Mouse (Mus musculus) splenic B cell, adult 2 months (primary cell): ENCODE data around the gene Gm45785.
"Not testable (repeated sequence)": the region's sequence is repeated elsewhere in the genome, so short reads cannot be mapped to it uniquely, and the experiment has no call there.

Experiments used
- DNase-seq: peaks from one replicate; pipeline ENCODE4 v3.0.0-alpha.2; 2011; ENCODE audit warnings: low read depth, low spot score
- H3K27me3 ChIP-seq: 2 replicates; pipeline ENCODE4 v1.6.1; 2012; ENCODE audit warnings: mild to moderate bottlenecking, low read length, moderate library complexity, mixed read lengths; ENCODE audit not compliant: control insufficient read depth, poor library complexity, insufficient read depth, severe bottlenecking
- H3K36me3 ChIP-seq: 2 replicates; pipeline ENCODE4 v1.6.1; 2012; ENCODE audit warnings: mild to moderate bottlenecking, low read length, moderate library complexity, mixed read lengths; ENCODE audit not compliant: control insufficient read depth, poor library complexity, insufficient read depth, severe bottlenecking

Gm45785 gene

GRCm38 (mm10) chr7:140855860-140856784 lies at the start of gene Gm45785:
TSS of gene Gm45785 (minus strand) at chr7:140856331.
- DNase-seq = peak; percentile 80
- Histone ChIP-seq H3K27me3 (no peaks in the 10 kb centered on the region), H3K36me3 (peaks cover 7% of the 10 kb centered on the region)

- no peaks in the 10 kb centered on the region for H3K27me3 ChIP-seq
- no peaks in the 10 kb centered on the region for H3K36me3 ChIP-seq
- no peak for DNase-seq
Observed at GRCm38 (mm10) chr7:140905642-140906081, 49.5 kb upstream of the Gm45785 start.

DNA sequence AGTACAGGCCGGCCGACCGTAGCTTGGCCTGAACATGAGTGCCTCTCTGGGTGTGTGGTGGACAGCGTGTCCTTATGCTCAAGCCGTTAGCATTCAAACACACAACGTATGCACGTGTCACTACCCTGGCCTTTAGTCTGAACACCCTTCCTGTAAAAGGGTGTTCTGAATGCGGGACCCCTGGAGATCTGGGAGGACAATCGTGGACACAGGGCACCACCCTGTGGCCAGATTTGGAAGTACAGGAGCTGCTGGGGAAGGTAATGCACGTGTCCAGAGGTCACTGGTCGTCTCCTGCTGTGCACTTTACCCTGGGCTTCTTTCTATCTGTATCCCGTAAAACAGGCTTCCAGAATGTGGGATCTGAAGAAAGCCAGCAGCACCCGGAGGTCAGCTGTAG lies 47.1 kb upstream of the Gm45785 start:
- no peaks in the 10 kb centered on the region for H3K27me3 ChIP-seq
- peak; percentile 82 for DNase-seq
- H3K36me3 ChIP-seq = peaks cover 2% of the 10 kb centered on the region; the same call in 1 of the 2 replicates

- peaks cover 2% of the 10 kb centered on the region; the same call in 1 of the 2 replicates for H3K36me3 ChIP-seq
- no peaks in the 10 kb centered on the region for H3K27me3 ChIP-seq
- DNase-seq = no peak
Observed at GRCm38 (mm10) chr7:140902036-140902875, 46.1 kb upstream of the Gm45785 start.

DNA sequence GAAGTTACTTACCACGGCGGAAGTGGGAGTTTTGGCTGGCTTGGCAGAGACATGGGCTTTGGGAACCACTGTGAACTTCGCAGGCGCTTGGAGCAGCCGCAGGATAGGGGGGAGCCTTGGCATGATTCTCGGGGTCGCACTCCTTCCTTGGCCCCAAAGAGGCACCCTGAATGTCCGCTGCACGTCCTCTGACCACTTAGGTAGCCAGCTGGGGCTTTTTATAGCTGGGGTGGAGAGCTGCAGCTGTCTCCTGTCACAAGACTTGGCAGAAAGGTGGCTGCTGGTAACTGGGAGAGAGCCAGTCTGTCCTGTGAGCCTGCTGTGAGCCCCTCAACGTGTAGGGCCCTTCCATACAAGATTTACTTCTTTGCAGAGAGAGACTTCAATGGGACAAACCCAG lies 44.1 kb upstream of the Gm45785 start, which contains the start of gene Cox8b:
Cox8b (minus strand) TSS at position 227 of the 400 bp plus-strand sequence.
- H3K27me3 ChIP-seq = no peaks in the 10 kb centered on the region
- DNase-seq = no peak
- peaks cover 4% of the 10 kb centered on the region; the same call in 1 of the 2 replicates for H3K36me3 ChIP-seq

DNA sequence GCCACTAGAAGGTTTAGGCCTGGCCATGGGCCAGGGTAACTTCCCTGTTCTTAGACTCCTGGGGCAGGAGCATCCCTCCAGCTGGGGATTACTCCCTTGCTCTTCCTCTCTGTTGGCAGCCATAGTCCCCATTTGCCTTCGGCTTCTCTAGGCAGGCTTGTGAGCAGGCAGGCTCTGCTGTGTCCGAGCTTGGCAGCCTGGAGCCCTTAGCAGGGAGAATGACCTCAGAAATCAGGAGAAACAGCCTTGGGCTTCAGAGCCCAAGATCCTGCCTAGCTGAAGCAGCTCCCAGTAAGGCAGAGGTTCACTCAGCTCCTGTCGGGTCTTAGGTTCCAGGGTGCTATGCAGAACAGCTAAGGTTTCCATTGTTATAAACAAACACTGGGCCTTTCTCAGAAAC lies 43.0 kb upstream of the Gm45785 start:
- Histone ChIP-seq H3K36me3 (peaks cover 4% of the 10 kb centered on the region; the same call in 1 of the 2 replicates), H3K27me3 (no peaks in the 10 kb centered on the region)
- DNase-seq = no peak

DNA sequence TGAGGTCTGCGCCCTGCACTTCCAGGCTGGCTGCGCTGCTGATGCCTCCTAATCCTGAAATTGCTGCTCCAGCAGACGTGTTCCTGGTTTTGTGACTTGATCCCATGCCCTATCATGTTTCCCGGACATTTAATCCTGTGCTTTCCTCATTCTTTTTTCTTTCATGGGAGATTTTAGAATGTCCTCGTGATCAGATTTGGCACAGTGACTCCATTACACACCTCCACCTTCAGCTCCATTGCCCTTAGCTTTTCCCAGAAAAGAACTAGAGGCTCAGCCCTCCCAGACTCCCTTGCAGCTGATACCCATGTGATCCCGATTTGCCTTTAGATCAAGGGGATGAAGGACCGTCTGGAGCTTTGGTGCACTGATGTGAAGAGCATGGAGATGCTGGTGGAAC lies 41.7 kb upstream of the Gm45785 start:
- no peaks in the 10 kb centered on the region for H3K27me3 ChIP-seq
- DNase-seq = no peak
- peaks cover 4% of the 10 kb centered on the region; the same call in 1 of the 2 replicates for H3K36me3 ChIP-seq

- no peaks in the 10 kb centered on the region for H3K27me3 ChIP-seq
- peaks cover 7% of the 10 kb centered on the region for H3K36me3 ChIP-seq
- no peak for DNase-seq
Observed at GRCm38 (mm10) chr7:140894611-140895010, 38.5 kb upstream of the Gm45785 start.

GRCm38 (mm10) chr7:140894031-140894430 lies 37.9 kb upstream of the Gm45785 start:
- H3K27me3 ChIP-seq = no peaks in the 10 kb centered on the region
- peaks cover 8% of the 10 kb centered on the region for H3K36me3 ChIP-seq
- no peak for DNase-seq

DNA sequence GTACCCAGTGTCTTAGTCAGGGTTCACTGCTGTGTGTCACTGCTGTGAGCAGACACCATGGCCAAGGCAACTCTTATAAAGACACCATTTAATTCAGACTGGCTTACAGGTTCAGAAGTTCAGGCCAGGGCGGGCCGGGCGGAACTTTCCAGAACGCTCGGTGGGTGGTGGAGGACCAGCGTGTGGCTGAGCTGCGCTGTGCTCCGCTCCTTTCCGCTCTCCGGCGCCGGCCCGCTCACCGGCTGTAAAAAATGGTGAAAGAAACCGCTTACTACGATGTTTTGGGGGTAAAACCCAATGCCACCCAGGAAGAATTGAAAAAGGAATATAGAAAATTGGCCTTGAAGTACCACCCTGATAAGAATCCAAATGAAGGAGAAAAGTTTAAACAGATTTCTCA lies 34.5 kb upstream of the Gm45785 start:
- not testable (repeated sequence) for H3K27me3 ChIP-seq, H3K36me3 ChIP-seq, DNase-seq

DNA sequence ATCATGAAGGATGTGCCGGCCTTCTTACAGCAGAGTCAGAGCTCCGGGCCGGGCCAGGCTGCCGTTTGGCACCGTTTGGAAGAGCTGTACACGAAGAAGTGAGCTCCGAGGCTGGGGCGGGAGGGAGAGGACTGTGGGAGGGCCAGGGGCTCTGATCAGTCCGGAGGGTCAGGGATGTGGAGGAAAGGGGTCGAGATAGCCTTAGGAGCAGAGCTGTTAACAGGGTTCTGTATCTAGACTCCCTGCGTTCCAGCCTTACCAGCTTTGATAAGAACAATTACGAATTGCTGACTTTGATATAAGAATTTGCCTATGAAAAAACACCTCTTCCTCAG lies 26.3 kb upstream of the Gm45785 start:
- Histone ChIP-seq H3K27me3 (no peaks in the 10 kb centered on the region), H3K36me3 (no peaks in the 10 kb centered on the region)
- no peak for DNase-seq

GRCm38 (mm10) chr7:140881696-140882468 lies 25.8 kb upstream of the Gm45785 start, which contains the start of the genes Psmd13 and Sirt3:
TSS of gene Psmd13 (plus strand) at chr7:140881968.
TSS of gene Sirt3 (minus strand) at chr7:140882309.
- peak; percentile 95 for DNase-seq
- no peaks in the 10 kb centered on the region for H3K36me3 ChIP-seq
- H3K27me3 ChIP-seq = no peaks in the 10 kb centered on the region

- H3K27me3 ChIP-seq = no peaks in the 10 kb centered on the region
- DNase-seq = peak; percentile 14
- no peaks in the 10 kb centered on the region for H3K36me3 ChIP-seq
Observed at GRCm38 (mm10) chr7:140880865-140881515, 24.9 kb upstream of the Gm45785 start.

DNA sequence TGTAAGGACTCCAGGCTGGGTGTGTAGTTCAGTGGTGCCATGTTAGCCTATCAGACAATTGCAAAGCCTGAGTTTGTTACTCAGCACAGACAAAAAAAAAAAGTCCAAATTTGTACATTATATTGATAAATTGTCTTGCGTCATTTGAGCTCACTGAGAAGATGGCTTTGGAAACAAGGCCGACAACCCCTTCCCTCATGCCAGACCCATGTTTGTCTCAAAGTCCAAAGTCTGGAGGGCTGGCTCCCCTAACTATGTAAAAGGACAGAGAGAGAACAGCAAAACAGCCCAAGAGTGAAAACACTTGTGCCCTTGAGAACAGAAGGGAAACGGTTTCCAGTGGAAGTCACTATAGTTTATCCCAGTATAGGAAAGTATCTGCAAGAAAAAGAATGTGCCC lies 24.3 kb upstream of the Gm45785 start:
- DNase-seq = no peak
- Histone ChIP-seq H3K36me3 (no peaks in the 10 kb centered on the region), H3K27me3 (no peaks in the 10 kb centered on the region)
